Mouse (Mus musculus): ENCODE measurements around the gene Dpp9. TPM values are rescaled to one million over a fixed set of nuclear protein-coding genes. Genes with fewer than 3 reads are reported as not detected.
A peak's percentile ranks its signal among the peaks of the same experiment; 100 is the strongest.

Dpp9 gene
- polyA plus RNA-seq, 1 experiment from 2014 or later, result 19.5 TPM

DNA sequence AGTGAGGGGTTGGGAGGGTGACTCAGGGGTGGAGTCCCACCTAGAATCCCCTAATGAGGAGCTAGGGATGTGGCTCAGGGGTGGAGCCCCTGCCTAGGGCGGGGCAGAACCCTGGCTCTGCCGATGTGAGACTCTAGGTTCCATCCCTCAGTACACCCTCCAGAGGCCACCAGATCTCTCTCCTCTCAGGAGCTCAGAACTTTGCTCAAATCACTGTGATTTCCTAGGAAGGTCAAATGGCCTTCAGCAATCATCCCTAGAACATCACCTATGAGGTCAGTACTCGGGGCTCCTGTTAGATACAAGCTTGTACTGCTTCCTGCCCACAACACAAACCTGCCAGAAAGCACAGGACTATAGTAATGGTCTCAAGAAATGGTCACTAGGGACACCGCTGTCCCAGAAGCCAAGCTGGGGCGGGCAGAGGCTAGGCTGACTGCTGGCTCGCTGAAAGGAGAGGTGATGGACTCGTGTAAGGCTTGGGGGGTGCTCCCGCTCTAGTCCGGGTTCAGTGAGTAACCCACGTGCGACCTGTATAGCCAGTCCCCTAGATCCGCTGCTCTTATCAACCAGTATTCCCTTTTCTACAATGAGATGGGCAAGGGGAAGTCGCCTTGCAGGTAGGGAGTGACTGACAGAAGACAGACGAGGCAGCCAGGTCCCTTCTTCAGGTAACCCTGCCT is 35.6 kb downstream of the Dpp9 start:
- Histone ChIP-seq H3K4me2 (ENCODE audit: low read length) (peak overlapping the region; percentile 87), H3K4me1 (ENCODE audit: control insufficient read depth in 2 of 2, insufficient read depth in 2 of 2, low read length in 2 of 2) (peaks cover 3 to 15% of the 10 kb centered on the region in 2 experiments), H3K27ac (replicated peaks in 1 of 2; ENCODE audit: control insufficient read depth in 1 of 2, insufficient read depth in 1 of 2, low read depth in 2 of 2, low read length in 2 of 2) (peak overlapping the region; percentile 55 to 59; a peak in 3 of 4 replicates), H3K4me3 (ENCODE audit: control insufficient read depth in 1 of 2, insufficient read depth in 1 of 2, low read depth in 1 of 2, low read length in 2 of 2) (peak overlapping the region; percentile 88 to 95), H3K36me3 (ENCODE audit: control insufficient read depth, insufficient read depth, low read length) (peaks cover 61% of the 10 kb centered on the region), H3K27me3 (ENCODE audit: control insufficient read depth, insufficient read depth, low read length) (no peaks in the 10 kb centered on the region), H3K9me3 (ENCODE audit: control insufficient read depth, low read length) (no peaks in the 10 kb centered on the region), H3K9ac (ENCODE audit: low read length) (peak overlapping the region; percentile 88)
- ATAC-seq (ENCODE audit: insufficient number of reproducible peaks, insufficient read depth, low FRiP score, low read depth), result peak; percentile 13; the same call in 1 of the 2 replicates
- WGBS, result 0% methylated on average over 14 of the region's 14 CpGs

DNA sequence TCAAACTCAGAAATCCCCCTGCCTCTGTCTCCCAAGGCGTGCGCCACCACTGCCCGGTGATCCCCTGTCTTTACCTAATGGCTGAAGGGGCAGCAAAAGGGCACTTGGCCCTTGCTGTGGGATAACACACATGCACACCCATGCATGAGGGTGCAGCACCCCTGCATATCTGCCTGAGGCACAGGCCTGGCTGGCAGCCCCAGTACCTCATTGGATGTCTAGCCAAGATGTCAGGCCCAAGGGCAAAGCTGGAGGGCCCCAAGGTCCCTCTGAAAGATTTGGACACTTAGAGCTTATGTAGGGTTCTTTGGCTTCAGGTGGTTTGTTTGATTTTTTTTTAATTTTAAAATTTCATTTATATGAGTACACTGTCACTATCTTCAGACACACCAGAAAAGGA is 43.3 kb downstream of the Dpp9 start:
- Histone ChIP-seq H3K27ac (replicated peaks in 1 of 2; ENCODE audit: control insufficient read depth in 1 of 2, insufficient read depth in 1 of 2, low read depth in 2 of 2, low read length in 2 of 2) (no peak overlapping the region), H3K4me1 (ENCODE audit: control insufficient read depth in 2 of 2, insufficient read depth in 2 of 2, low read length in 2 of 2) (no peaks in the 10 kb centered on the region), H3K36me3 (ENCODE audit: control insufficient read depth, insufficient read depth, low read length) (peaks cover 68% of the 10 kb centered on the region), H3K9me3 (ENCODE audit: control insufficient read depth, low read length) (no peaks in the 10 kb centered on the region), H3K4me2 (ENCODE audit: low read length) (no peak overlapping the region), H3K9ac (ENCODE audit: low read length) (no peak overlapping the region), H3K27me3 (ENCODE audit: control insufficient read depth, insufficient read depth, low read length) (no peaks in the 10 kb centered on the region), H3K4me3 (ENCODE audit: control insufficient read depth in 1 of 2, insufficient read depth in 1 of 2, low read depth in 1 of 2, low read length in 2 of 2) (no peak overlapping the region)
- 98% methylated on average over 3 of the region's 3 CpGs for WGBS
- ATAC-seq (ENCODE audit: insufficient number of reproducible peaks, insufficient read depth, low FRiP score, low read depth), result no peak

DNA sequence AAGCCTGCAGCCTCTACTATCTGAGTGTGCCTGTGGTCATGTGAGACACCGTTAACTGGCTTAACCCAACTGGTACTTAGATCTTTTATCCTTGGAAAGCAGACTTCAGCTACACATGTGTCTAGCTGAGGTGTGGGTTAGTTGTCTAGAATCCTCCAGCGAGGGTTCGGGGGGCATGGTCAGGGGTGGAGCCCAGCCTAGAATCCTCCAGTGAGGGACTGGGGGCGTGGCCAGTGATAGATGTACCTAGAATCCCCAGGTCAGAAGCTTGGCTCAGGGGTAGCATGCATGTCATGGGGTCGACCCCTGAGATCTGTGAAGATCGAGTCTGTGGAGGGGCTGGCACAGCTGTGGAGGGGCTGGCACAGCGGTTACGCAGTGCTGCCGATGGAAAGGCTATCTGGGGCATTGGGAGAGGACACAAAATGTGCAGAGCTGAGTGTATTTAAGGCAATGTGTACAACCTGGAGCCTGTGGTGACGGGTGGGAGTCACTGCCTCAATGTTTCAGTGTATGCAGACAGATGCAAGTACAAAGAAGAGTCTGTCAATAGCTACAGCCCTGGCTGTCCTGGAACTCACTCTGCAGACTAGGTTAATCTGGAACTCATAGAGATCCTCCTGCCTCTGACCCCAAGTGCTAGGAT is 45.2 kb downstream of the Dpp9 start:
- 0 out of 4 replicates have a peak, but pooled peaks cover 0 to 2% of the 10 kb centered on the region in 2 experiments for H3K4me1 ChIP-seq (ENCODE audit: control insufficient read depth in 2 of 2, insufficient read depth in 2 of 2, low read length in 2 of 2)
- H3K4me3 ChIP-seq (ENCODE audit: control insufficient read depth in 1 of 2, insufficient read depth in 1 of 2, low read depth in 1 of 2, low read length in 2 of 2), result no peak overlapping the region
- no peak for ATAC-seq (ENCODE audit: insufficient number of reproducible peaks, insufficient read depth, low FRiP score, low read depth)
- H3K9me3 ChIP-seq (ENCODE audit: control insufficient read depth, low read length), result no peaks in the 10 kb centered on the region
- H3K27ac ChIP-seq (replicated peaks in 1 of 2; ENCODE audit: control insufficient read depth in 1 of 2, insufficient read depth in 1 of 2, low read depth in 2 of 2, low read length in 2 of 2), result no peak overlapping the region
- H3K27me3 ChIP-seq (ENCODE audit: control insufficient read depth, insufficient read depth, low read length), result no peaks in the 10 kb centered on the region
- H3K4me2 ChIP-seq (ENCODE audit: low read length), result no peak overlapping the region
- H3K9ac ChIP-seq (ENCODE audit: low read length), result no peak overlapping the region
- peaks cover 49% of the 10 kb centered on the region for H3K36me3 ChIP-seq (ENCODE audit: control insufficient read depth, insufficient read depth, low read length)
- 55% methylated on average over 10 of the region's 10 CpGs for WGBS

DNA sequence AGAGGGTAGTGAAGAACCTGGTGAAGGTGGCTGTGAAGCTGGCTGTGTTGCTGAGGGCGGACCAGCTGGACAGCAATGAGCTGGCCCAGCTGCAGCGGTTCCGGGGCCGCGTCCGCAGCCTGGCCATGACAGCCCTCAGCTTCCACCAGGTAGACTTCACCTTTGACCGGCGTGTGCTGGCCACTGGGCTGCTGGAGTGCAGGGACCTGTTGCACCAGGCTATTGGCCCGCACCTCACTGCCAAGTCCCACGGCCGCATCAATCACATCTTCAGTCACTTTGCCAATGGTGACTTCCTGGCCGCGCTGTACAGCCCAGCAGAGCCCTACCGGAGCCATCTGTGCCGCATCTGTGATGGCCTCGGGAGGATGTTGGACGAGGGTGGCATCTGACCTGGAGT is 46.8 kb downstream of the Dpp9 start:
- Histone ChIP-seq H3K4me3 (ENCODE audit: control insufficient read depth in 1 of 2, insufficient read depth in 1 of 2, low read depth in 1 of 2, low read length in 2 of 2) (no peak overlapping the region), H3K4me2 (ENCODE audit: low read length) (no peak overlapping the region), H3K9me3 (ENCODE audit: control insufficient read depth, low read length) (no peaks in the 10 kb centered on the region), H3K27ac (replicated peaks in 1 of 2; ENCODE audit: control insufficient read depth in 1 of 2, insufficient read depth in 1 of 2, low read depth in 2 of 2, low read length in 2 of 2) (no peak overlapping the region), H3K36me3 (ENCODE audit: control insufficient read depth, insufficient read depth, low read length) (peaks cover 33% of the 10 kb centered on the region), H3K9ac (ENCODE audit: low read length) (no peak overlapping the region), H3K27me3 (ENCODE audit: control insufficient read depth, insufficient read depth, low read length) (no peaks in the 10 kb centered on the region), H3K4me1 (ENCODE audit: control insufficient read depth in 2 of 2, insufficient read depth in 2 of 2, low read length in 2 of 2) (0 out of 4 replicates have a peak, but pooled peaks cover 0 to 2% of the 10 kb centered on the region in 2 experiments)
- 92% methylated on average over 17 of the region's 17 CpGs for WGBS
- ATAC-seq (ENCODE audit: insufficient number of reproducible peaks, insufficient read depth, low FRiP score, low read depth), result no peak

DNA sequence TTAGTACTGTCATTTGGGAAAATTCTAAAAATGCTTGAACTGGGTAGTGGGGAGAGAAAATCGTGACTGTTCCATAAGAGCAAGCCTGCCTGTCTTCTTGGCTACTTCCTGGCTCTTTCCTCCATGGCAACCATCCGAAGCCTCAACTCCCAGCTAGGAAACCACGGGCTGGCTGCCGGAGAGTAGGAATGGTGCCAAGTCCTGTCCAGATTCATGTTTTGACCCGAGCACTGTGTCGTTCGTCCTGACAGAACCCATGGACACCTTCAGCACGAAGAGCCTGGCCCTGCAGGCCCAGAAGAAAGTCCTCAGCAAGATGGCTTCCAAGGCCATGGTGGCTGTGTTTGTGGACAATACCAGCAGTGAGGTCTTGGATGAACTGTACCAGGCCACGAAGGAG is 47.2 kb downstream of the Dpp9 start:
- no peak overlapping the region for H3K27ac ChIP-seq (replicated peaks in 1 of 2; ENCODE audit: control insufficient read depth in 1 of 2, insufficient read depth in 1 of 2, low read depth in 2 of 2, low read length in 2 of 2)
- 61% methylated on average over 9 of the region's 9 CpGs for WGBS
- H3K36me3 ChIP-seq (ENCODE audit: control insufficient read depth, insufficient read depth, low read length), result peaks cover 29% of the 10 kb centered on the region
- no peak overlapping the region for H3K9ac ChIP-seq (ENCODE audit: low read length)
- H3K9me3 ChIP-seq (ENCODE audit: control insufficient read depth, low read length), result no peaks in the 10 kb centered on the region
- H3K4me1 ChIP-seq (ENCODE audit: control insufficient read depth in 2 of 2, insufficient read depth in 2 of 2, low read length in 2 of 2), result 0 out of 4 replicates have a peak, but pooled peaks cover 0 to 2% of the 10 kb centered on the region in 2 experiments
- no peak overlapping the region for H3K4me3 ChIP-seq (ENCODE audit: control insufficient read depth in 1 of 2, insufficient read depth in 1 of 2, low read depth in 1 of 2, low read length in 2 of 2)
- no peak for ATAC-seq (ENCODE audit: insufficient number of reproducible peaks, insufficient read depth, low FRiP score, low read depth)
- no peaks in the 10 kb centered on the region for H3K27me3 ChIP-seq (ENCODE audit: control insufficient read depth, insufficient read depth, low read length)
- H3K4me2 ChIP-seq (ENCODE audit: low read length), result no peak overlapping the region

DNA sequence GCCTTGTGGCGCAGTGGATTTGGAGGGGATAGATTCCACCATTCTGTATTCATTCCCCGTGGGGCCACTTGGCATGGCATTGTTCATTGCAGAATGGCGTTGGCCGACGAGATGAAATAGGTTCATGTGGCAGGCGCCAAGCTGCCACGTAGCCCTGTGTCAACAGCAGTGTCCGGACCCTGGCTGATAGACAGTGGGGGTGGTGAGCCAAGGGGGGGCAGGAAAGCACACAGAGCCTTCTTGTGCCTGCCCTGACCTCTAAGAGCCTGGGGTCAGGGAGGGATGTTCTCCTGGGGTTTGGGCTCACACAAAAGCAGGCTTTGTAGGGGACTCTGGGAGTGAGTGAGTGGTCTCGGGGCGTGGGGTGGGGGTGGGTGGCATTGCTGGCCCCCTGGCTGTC is 48.1 kb downstream of the Dpp9 start:
- H3K36me3 ChIP-seq (ENCODE audit: control insufficient read depth, insufficient read depth, low read length), result peaks cover 21% of the 10 kb centered on the region
- 56% methylated on average over 10 of the region's 10 CpGs for WGBS
- H3K4me2 ChIP-seq (ENCODE audit: low read length), result no peak overlapping the region
- H3K9me3 ChIP-seq (ENCODE audit: control insufficient read depth, low read length), result no peaks in the 10 kb centered on the region
- peak overlapping the region; percentile 51 to 68 for H3K27ac ChIP-seq (replicated peaks in 1 of 2; ENCODE audit: control insufficient read depth in 1 of 2, insufficient read depth in 1 of 2, low read depth in 2 of 2, low read length in 2 of 2)
- H3K4me3 ChIP-seq (ENCODE audit: control insufficient read depth in 1 of 2, insufficient read depth in 1 of 2, low read depth in 1 of 2, low read length in 2 of 2), result no peak overlapping the region
- no peaks in the 10 kb centered on the region for H3K27me3 ChIP-seq (ENCODE audit: control insufficient read depth, insufficient read depth, low read length)
- H3K4me1 ChIP-seq (ENCODE audit: control insufficient read depth in 2 of 2, insufficient read depth in 2 of 2, low read length in 2 of 2), result 0 out of 4 replicates have a peak, but pooled peaks cover 0 to 2% of the 10 kb centered on the region in 2 experiments
- no peak overlapping the region for H3K9ac ChIP-seq (ENCODE audit: low read length)
- ATAC-seq (ENCODE audit: insufficient number of reproducible peaks, insufficient read depth, low FRiP score, low read depth), result no peak

DNA sequence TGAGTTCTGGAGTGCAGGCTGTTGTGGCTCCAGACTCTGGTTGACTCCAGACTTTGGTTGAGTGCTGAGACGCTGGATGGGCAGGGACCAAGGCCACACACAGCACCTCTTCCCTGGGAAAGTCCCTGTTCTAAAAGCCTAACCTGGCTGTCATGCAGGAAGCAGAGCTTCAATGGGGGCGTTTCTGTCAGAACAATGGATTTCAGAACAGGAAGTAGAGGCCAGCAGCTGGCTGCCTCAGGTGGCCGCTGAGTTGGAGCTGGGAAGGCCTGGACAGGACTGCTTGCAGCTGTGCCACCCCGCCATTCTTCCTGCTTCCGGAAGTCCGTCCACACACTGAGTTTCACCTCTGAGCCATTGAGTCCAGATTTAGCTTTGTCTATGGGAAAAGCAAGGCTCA is 48.9 kb downstream of the Dpp9 start:
- H3K4me3 ChIP-seq (ENCODE audit: control insufficient read depth in 1 of 2, insufficient read depth in 1 of 2, low read depth in 1 of 2, low read length in 2 of 2), result no peak overlapping the region
- peak overlapping the region; percentile 51 to 68 for H3K27ac ChIP-seq (replicated peaks in 1 of 2; ENCODE audit: control insufficient read depth in 1 of 2, insufficient read depth in 1 of 2, low read depth in 2 of 2, low read length in 2 of 2)
- no peaks in the 10 kb centered on the region for H3K27me3 ChIP-seq (ENCODE audit: control insufficient read depth, insufficient read depth, low read length)
- peaks cover 13% of the 10 kb centered on the region for H3K36me3 ChIP-seq (ENCODE audit: control insufficient read depth, insufficient read depth, low read length)
- no peaks in the 10 kb centered on the region for H3K9me3 ChIP-seq (ENCODE audit: control insufficient read depth, low read length)
- 0 out of 2 replicates have a peak, but pooled peaks have one; percentile 29 for ATAC-seq (ENCODE audit: insufficient number of reproducible peaks, insufficient read depth, low FRiP score, low read depth)
- no peak overlapping the region for H3K4me2 ChIP-seq (ENCODE audit: low read length)
- H3K9ac ChIP-seq (ENCODE audit: low read length), result no peak overlapping the region
- 0 out of 4 replicates have a peak, but pooled peaks cover 0 to 2% of the 10 kb centered on the region in 2 experiments for H3K4me1 ChIP-seq (ENCODE audit: control insufficient read depth in 2 of 2, insufficient read depth in 2 of 2, low read length in 2 of 2)
- 47% methylated on average over 6 of the region's 6 CpGs for WGBS
